ENCODE assay signal across 14 mouse cellular contexts in genomic region chr2:31371396-31371795, GRCm38 (mm10). TPM values are rescaled to one million over a fixed set of nuclear protein-coding genes. Genes with fewer than 3 reads are reported as not detected.
DNase-seq lines count a peak whose midpoint lies in the region; ATAC-seq and TF ChIP-seq lines count a peak whose summit lies in the region.
"Had no signal": no experiment of that assay in that cellular context is flagged by ENCODE, and none has a peak within 500 bp of the region (broad histone marks: within the 10 kb centered on the region; RNA-seq: fewer than 3 reads in every experiment).

No protein-coding gene starts in this region.

- no peaks in the 10 kb centered on the region for H3K4me1 ChIP-seq in intestine, embryonic 16.5 days (ENCODE audit: control insufficient read depth, insufficient read depth, low read length)
- H3K4me1 ChIP-seq in intestine, postnatal 0 days (replicated peaks; ENCODE audit: control insufficient read depth, insufficient read depth, low read length): no peaks in the 10 kb centered on the region
- no peaks in the 10 kb centered on the region; the same call in 1 of the 2 replicates for H3K4me1 ChIP-seq in cerebellum, adult 2 months (ENCODE audit: control insufficient read depth, insufficient read depth, low read length)
- H3K4me1 ChIP-seq: liver, embryonic 12.5 days had no signal

- peak; percentile 53 for DNase-seq in gastrocnemius, postnatal 10 days
- DNase-seq in heart, postnatal 4 days: peak; percentile 59
- DNase-seq in lung, postnatal 10 days: peak; percentile 62
- no peak for DNase-seq in layer of hippocampus, postnatal 36 days
- DNase-seq in right cerebral cortex, postnatal 14 days: no peak
- DNase-seq in cerebellum, adult 2 months: no peak
- DNase-seq: cerebellum, adult 8-10 months; right cerebral cortex, postnatal 25 days; thymus, postnatal 36 days had no signal

- H3K27ac ChIP-seq in intestine, embryonic 16.5 days (ENCODE audit: low read length): no peak overlapping the region
- H3K27ac ChIP-seq in intestine, postnatal 0 days (ENCODE audit: low read depth, low read length): no peak overlapping the region
- no peak overlapping the region for H3K27ac ChIP-seq in cerebellum, adult 2 months (ENCODE audit: insufficient read depth, low read length)
- H3K27ac ChIP-seq: liver, embryonic 12.5 days had no signal

- no peaks in the 10 kb centered on the region for H3K36me3 ChIP-seq in intestine, embryonic 16.5 days (ENCODE audit: control insufficient read depth, insufficient read depth, low read length)
- H3K36me3 ChIP-seq in intestine, postnatal 0 days (ENCODE audit: control insufficient read depth, insufficient read depth): no peaks in the 10 kb centered on the region
- H3K36me3 ChIP-seq: liver, embryonic 12.5 days had no signal

- no peak for TF ChIP-seq CTCF in intestine, postnatal 0 days (IDR thresholded peaks at IDR 0.05; ENCODE audit: low read depth)
- TF ChIP-seq CTCF in cerebellum, adult 2 months (IDR thresholded peaks at IDR 0.05; ENCODE audit: borderline replicate concordance, insufficient read depth, low read depth, low read length): no peak

- H3K9ac ChIP-seq in intestine, embryonic 16.5 days (ENCODE audit: low read depth, low read length): no peak overlapping the region
- no peak overlapping the region for H3K9ac ChIP-seq in intestine, postnatal 0 days (ENCODE audit: low read depth, low read length)
- H3K9ac ChIP-seq: liver, embryonic 12.5 days had no signal

- H3K9me3 ChIP-seq in intestine, embryonic 16.5 days (ENCODE audit: control insufficient read depth, low read length): 0 out of 2 replicates have a peak, but pooled peaks cover 2% of the 10 kb centered on the region
- H3K9me3 ChIP-seq in intestine, postnatal 0 days (ENCODE audit: control insufficient read depth): 0 out of 2 replicates have a peak, but pooled peaks cover 4% of the 10 kb centered on the region

- H3K4me2 ChIP-seq in intestine, embryonic 16.5 days (ENCODE audit: low read depth, low read length): no peak overlapping the region
- H3K4me2 ChIP-seq in intestine, postnatal 0 days (replicated peaks; ENCODE audit: low read depth): no peak overlapping the region
- H3K4me2 ChIP-seq: liver, embryonic 12.5 days had no signal

- H3K27me3 ChIP-seq in intestine, embryonic 16.5 days (replicated peaks; ENCODE audit: control insufficient read depth, insufficient read depth, low read length): no peaks in the 10 kb centered on the region
- H3K27me3 ChIP-seq in intestine, postnatal 0 days (replicated peaks; ENCODE audit: control insufficient read depth, insufficient read depth, low read length): no peaks in the 10 kb centered on the region
- H3K27me3 ChIP-seq in cerebellum, adult 2 months (ENCODE audit: control insufficient read depth, insufficient read depth, low read length): no peaks in the 10 kb centered on the region
- H3K27me3 ChIP-seq: liver, embryonic 12.5 days had no signal

- no peak overlapping the region for H3K4me3 ChIP-seq in intestine, embryonic 16.5 days (ENCODE audit: low read length)
- H3K4me3 ChIP-seq in intestine, postnatal 0 days (ENCODE audit: low read depth, low read length): no peak overlapping the region
- H3K4me3 ChIP-seq in cerebellum, adult 2 months (replicated peaks; ENCODE audit: insufficient read depth, low read depth, low read length): no peak overlapping the region
- H3K4me3 ChIP-seq: liver, embryonic 12.5 days had no signal

- ATAC-seq in intestine, embryonic 16.5 days: peak; percentile 52; the same call in 1 of the 2 replicates
- ATAC-seq in intestine, postnatal 0 days: no peak
- ATAC-seq: liver, embryonic 12.5 days had no signal

- 51% methylated on average over 9 of the region's 9 CpGs for WGBS in intestine, embryonic 16.5 days
- 53% methylated on average over 9 of the region's 9 CpGs for WGBS in intestine, postnatal 0 days
- 33% methylated on average over 9 of the region's 9 CpGs for WGBS in cerebellum, adult 2 months

- TF ChIP-seq POLR2A in cerebellum, adult 2 months (IDR thresholded peaks at IDR 0.05; ENCODE audit: borderline replicate concordance, insufficient read depth, low read length): no peak

RNA-seq across cellular contexts. Expression of gene Hmcn2, which starts 57.2 kb away (rescaled TPM):
- polyA plus RNA-seq in intestine, embryonic 16.5 days (2015; fragmentation: Nextera tagmentation; extraction: Ambion mirVana): 4.1 and 4.7 TPM in 2 replicates
- polyA plus RNA-seq in intestine, postnatal 0 days (2015; fragmentation: Nextera tagmentation; extraction: Ambion mirVana): 5.5 and 8.1 TPM in 2 replicates
- 10 to 100 TPM; 38.8 to 50.5 TPM for total RNA-seq in gastrocnemius, postnatal 10 days (2021)
- 1 to 10 TPM; 1.7 to 2.9 TPM for total RNA-seq in heart, postnatal 4 days (2021)
- under 1 TPM; 0.23 to 0.35 TPM for total RNA-seq in layer of hippocampus, postnatal 36 days (2021)
- 0.59 and 0.63 TPM in 2 replicates for polyA plus RNA-seq in cerebellum, adult 2 months (2012; rRNA removed)
- total RNA-seq: neutrophil, adult 5-6 weeks had no signal
- polyA plus RNA-seq: hindbrain, embryonic 11.5 days had no signal

Comparison
In these comparisons a context has a peak if more than half of its experiments do, and no peak if none do; other contexts are left out.
1. DNase-seq: peak in gastrocnemius, postnatal 10 days (single experiment), heart, postnatal 4 days (single experiment) and lung, postnatal 10 days (single experiment); none in layer of hippocampus, postnatal 36 days (0 of 2), right cerebral cortex, postnatal 14 days (single experiment) and cerebellum, adult 2 months (0 of 2).
2. RNA of gene Hmcn2, which starts 57.2 kb away (total RNA-seq): 38.8 to 50.5 TPM in gastrocnemius, postnatal 10 days; 1.7 to 2.9 TPM in heart, postnatal 4 days and 0.23 to 0.35 TPM in layer of hippocampus, postnatal 36 days; every median in the first group is over 10 times any median in the second.